Comparison of ENCODE assay signal across 8 mouse cellular contexts in genomic region chr14:76687971-76688407, GRCm38 (mm10).
DNase-seq lines count a peak whose midpoint lies in the region; ATAC-seq and TF ChIP-seq lines count a peak whose summit lies in the region.

No protein-coding gene starts in this region.

- WGBS in heart, embryonic 13.5 days: 32% methylated on average over 10 of the region's 10 CpGs
- WGBS in kidney, postnatal 0 days: 16% methylated on average over 10 of the region's 10 CpGs
- WGBS in stomach, embryonic 14.5 days: 9% methylated on average over 10 of the region's 10 CpGs

- TF ChIP-seq CTCF in kidney, postnatal 0 days (IDR thresholded peaks at IDR 0.05; ENCODE audit: low read depth): peak; percentile 26; the same call in 1 of the 2 replicates

- peaks cover 31% of the 10 kb centered on the region for H3K4me1 ChIP-seq in heart, embryonic 13.5 days
- H3K4me1 ChIP-seq in kidney, postnatal 0 days (replicated peaks; ENCODE audit: insufficient read depth, low read length): 0 out of 2 replicates have a peak, but pooled peaks cover 11% of the 10 kb centered on the region
- peaks cover 27% of the 10 kb centered on the region for H3K4me1 ChIP-seq in stomach, embryonic 14.5 days (ENCODE audit: control insufficient read depth, insufficient read depth, low read length)

- intact Hi-C loops in heart, postnatal 36 days (cut with DNase I): no loop called here

- ATAC-seq in heart, embryonic 13.5 days (ENCODE audit: extremely low read depth, insufficient number of reproducible peaks, low FRiP score, low TSS enrichment): no peak
- ATAC-seq in kidney, postnatal 0 days (replicated peaks; ENCODE audit: low FRiP score, low read depth): peak; percentile 46; the same call in 1 of the 2 replicates
- ATAC-seq in stomach, embryonic 14.5 days (ENCODE audit: insufficient number of reproducible peaks, insufficient read depth, low FRiP score, low read depth): peak; percentile 62; the same call in 1 of the 2 replicates

- H3K27me3 ChIP-seq in heart, embryonic 13.5 days (replicated peaks): no peaks in the 10 kb centered on the region
- no peaks in the 10 kb centered on the region for H3K27me3 ChIP-seq in kidney, postnatal 0 days (ENCODE audit: insufficient read depth, low read length)
- no peaks in the 10 kb centered on the region for H3K27me3 ChIP-seq in stomach, embryonic 14.5 days (ENCODE audit: control insufficient read depth, insufficient read depth, low read length)

- H3K9me3 ChIP-seq in heart, embryonic 13.5 days: no peaks in the 10 kb centered on the region
- no peaks in the 10 kb centered on the region for H3K9me3 ChIP-seq in kidney, postnatal 0 days (replicated peaks; ENCODE audit: low read length)
- H3K9me3 ChIP-seq in stomach, embryonic 14.5 days (ENCODE audit: control insufficient read depth, low read depth, low read length): no peaks in the 10 kb centered on the region

- no peak overlapping the region for H3K4me2 ChIP-seq in heart, embryonic 13.5 days
- H3K4me2 ChIP-seq in kidney, postnatal 0 days (ENCODE audit: low read length): no peak overlapping the region
- no peak overlapping the region for H3K4me2 ChIP-seq in stomach, embryonic 14.5 days (replicated peaks; ENCODE audit: low read depth, low read length)

- no peaks in the 10 kb centered on the region for H3K36me3 ChIP-seq in heart, embryonic 13.5 days
- H3K36me3 ChIP-seq in kidney, postnatal 0 days (ENCODE audit: insufficient read depth, low read length): no peaks in the 10 kb centered on the region
- H3K36me3 ChIP-seq in stomach, embryonic 14.5 days (ENCODE audit: control insufficient read depth, insufficient read depth, low read length): no peaks in the 10 kb centered on the region

- H3K27ac ChIP-seq in heart, embryonic 13.5 days (replicated peaks): peak overlapping the region; percentile 48; the same call in 1 of the 2 replicates
- H3K27ac ChIP-seq in kidney, postnatal 0 days: no peak overlapping the region; the same call in 1 of the 2 replicates
- peak overlapping the region; percentile 44; the same call in 1 of the 2 replicates for H3K27ac ChIP-seq in stomach, embryonic 14.5 days (ENCODE audit: low read length)

- no peak overlapping the region for H3K4me3 ChIP-seq in heart, embryonic 13.5 days
- H3K4me3 ChIP-seq in kidney, postnatal 0 days (replicated peaks; ENCODE audit: low read depth, low read length): no peak overlapping the region
- H3K4me3 ChIP-seq in stomach, embryonic 14.5 days (ENCODE audit: low read depth, low read length): no peak overlapping the region

- no peak for DNase-seq in heart, postnatal 36 days
- DNase-seq in embryo, embryonic 10 days (ENCODE audit: low spot score): peak; percentile 81
- peak; percentile 80 for DNase-seq in kidney, postnatal 0 days (ENCODE audit: low spot score)
- DNase-seq in cerebellum, adult 11 months: no peak
- DNase-seq in gastrocnemius, adult 18-20 months (ENCODE audit: low spot score): no peak
- no peak for DNase-seq in cerebellum, postnatal 36 days

- H3K9ac ChIP-seq in heart, embryonic 13.5 days: peak overlapping the region; percentile 50; the same call in 1 of the 2 replicates
- no peak overlapping the region for H3K9ac ChIP-seq in kidney, postnatal 0 days (ENCODE audit: low read depth, low read length)
- H3K9ac ChIP-seq in stomach, embryonic 14.5 days (replicated peaks; ENCODE audit: low read depth, low read length): no peak overlapping the region

Comparison
In these comparisons a context has a peak if more than half of its experiments do, and no peak if none do; other contexts are left out.
1. DNase-seq: peak in embryo, embryonic 10 days (single experiment) and kidney, postnatal 0 days (single experiment); none in heart, postnatal 36 days (0 of 2), cerebellum, adult 11 months (single experiment), gastrocnemius, adult 18-20 months (single experiment) and cerebellum, postnatal 36 days (0 of 2).